Comparison of ENCODE assay signal across 8 mouse cellular contexts in genomic region chr9:107590058-107590772, GRCm38 (mm10). TPM values are rescaled to one million over a fixed set of nuclear protein-coding genes. Genes with fewer than 3 reads are reported as not detected.
DNase-seq lines count a peak whose midpoint lies in the region; ATAC-seq and TF ChIP-seq lines count a peak whose summit lies in the region.

No protein-coding gene starts in this region.

- TF ChIP-seq CTCF in gastrocnemius, adult 2 months (IDR thresholded peaks at IDR 0.05) = no peak

- peak overlapping the region; percentile 96 for H3K27ac ChIP-seq in gastrocnemius, adult 2 months
- peak overlapping the region; percentile 12; the same call in 1 of the 2 replicates for H3K27ac ChIP-seq in heart, embryonic 11.5 days (ENCODE audit: low read depth, low read length)
- peak overlapping the region; percentile 99 for H3K27ac ChIP-seq in liver, embryonic 13.5 days
- no peak overlapping the region for H3K27ac ChIP-seq in neural tube, embryonic 15.5 days (replicated peaks)
- H3K27ac ChIP-seq in hindbrain, embryonic 13.5 days = no peak overlapping the region

- WGBS in heart, embryonic 11.5 days (ENCODE audit: insufficient replicate concordance) = 80% methylated on average over 25 of the region's 25 CpGs
- 69% methylated on average over 25 of the region's 25 CpGs for WGBS in liver, embryonic 13.5 days (ENCODE audit: insufficient replicate concordance)
- WGBS in neural tube, embryonic 15.5 days = 93% methylated on average over 25 of the region's 25 CpGs
- 90% methylated on average over 25 of the region's 25 CpGs for WGBS in hindbrain, embryonic 13.5 days

- H3K9ac ChIP-seq in heart, embryonic 11.5 days (ENCODE audit: low read depth, low read length) = peak overlapping the region; percentile 3; the same call in 1 of the 2 replicates
- H3K9ac ChIP-seq in liver, embryonic 13.5 days = peak overlapping the region; percentile 89
- H3K9ac ChIP-seq in neural tube, embryonic 15.5 days (replicated peaks) = no peak overlapping the region
- H3K9ac ChIP-seq in hindbrain, embryonic 13.5 days = no peak overlapping the region

- no peaks in the 10 kb centered on the region for H3K27me3 ChIP-seq in heart, embryonic 11.5 days (ENCODE audit: control insufficient read depth, insufficient read depth, low read length)
- no peaks in the 10 kb centered on the region for H3K27me3 ChIP-seq in liver, embryonic 13.5 days
- H3K27me3 ChIP-seq in neural tube, embryonic 15.5 days (replicated peaks) = no peaks in the 10 kb centered on the region
- no peaks in the 10 kb centered on the region for H3K27me3 ChIP-seq in hindbrain, embryonic 13.5 days

- DNase-seq in gastrocnemius, adult 2 months = peak; percentile 87
- DNase-seq in gastrocnemius, postnatal 4 days (ENCODE audit: low spot score in 2 of 2) = no peak
- peak; percentile 67 for DNase-seq in liver, embryonic 13.5 days
- peak; percentile 60 to 76 for DNase-seq in spleen, postnatal 36 days (ENCODE audit: low spot score in 2 of 2)
- DNase-seq in right cerebral cortex, postnatal 25 days = no peak

- H3K4me3 ChIP-seq in gastrocnemius, adult 2 months = peak overlapping the region; percentile 55
- no peak overlapping the region for H3K4me3 ChIP-seq in heart, embryonic 11.5 days (ENCODE audit: low read depth, low read length)
- peak overlapping the region; percentile 80 for H3K4me3 ChIP-seq in liver, embryonic 13.5 days (replicated peaks)
- H3K4me3 ChIP-seq in neural tube, embryonic 15.5 days (replicated peaks) = no peak overlapping the region
- no peak overlapping the region for H3K4me3 ChIP-seq in hindbrain, embryonic 13.5 days

- no peaks in the 10 kb centered on the region for H3K9me3 ChIP-seq in heart, embryonic 11.5 days (replicated peaks; ENCODE audit: control insufficient read depth, low read length)
- H3K9me3 ChIP-seq in liver, embryonic 13.5 days (replicated peaks) = no peaks in the 10 kb centered on the region
- no peaks in the 10 kb centered on the region for H3K9me3 ChIP-seq in neural tube, embryonic 15.5 days (replicated peaks)
- no peaks in the 10 kb centered on the region for H3K9me3 ChIP-seq in hindbrain, embryonic 13.5 days

- H3K4me2 ChIP-seq in heart, embryonic 11.5 days = peak overlapping the region; percentile 91
- peak overlapping the region; percentile 85 for H3K4me2 ChIP-seq in liver, embryonic 13.5 days
- no peak overlapping the region for H3K4me2 ChIP-seq in neural tube, embryonic 15.5 days
- no peak overlapping the region for H3K4me2 ChIP-seq in hindbrain, embryonic 13.5 days

- no peak for ATAC-seq in heart, embryonic 11.5 days (replicated peaks; ENCODE audit: insufficient number of reproducible peaks, low FRiP score, low TSS enrichment)
- peak; percentile 20; the same call in 1 of the 2 replicates for ATAC-seq in liver, embryonic 13.5 days (ENCODE audit: low read depth)
- no peak for ATAC-seq in neural tube, embryonic 15.5 days (ENCODE audit: low FRiP score)
- ATAC-seq in hindbrain, embryonic 13.5 days (ENCODE audit: low FRiP score) = no peak

- intact Hi-C loops in gastrocnemius, adult 2 months (cut with DNase I) = no loop called here

- peaks cover 28% of the 10 kb centered on the region for H3K4me1 ChIP-seq in heart, embryonic 11.5 days (ENCODE audit: control insufficient read depth, insufficient read depth, low read length)
- H3K4me1 ChIP-seq in liver, embryonic 13.5 days (replicated peaks) = peaks cover 59% of the 10 kb centered on the region
- H3K4me1 ChIP-seq in neural tube, embryonic 15.5 days = peaks cover 18% of the 10 kb centered on the region
- peaks cover 21% of the 10 kb centered on the region for H3K4me1 ChIP-seq in hindbrain, embryonic 13.5 days (replicated peaks)

- peaks cover 33% of the 10 kb centered on the region for H3K36me3 ChIP-seq in heart, embryonic 11.5 days (ENCODE audit: control insufficient read depth, insufficient read depth, low read length)
- peaks cover 70% of the 10 kb centered on the region for H3K36me3 ChIP-seq in liver, embryonic 13.5 days
- H3K36me3 ChIP-seq in neural tube, embryonic 15.5 days = peaks cover 33% of the 10 kb centered on the region
- H3K36me3 ChIP-seq in hindbrain, embryonic 13.5 days = peaks cover 46% of the 10 kb centered on the region

RNA-seq across cellular contexts. Expression of gene Ifrd2, which starts 2.8 kb away (rescaled TPM):
- 10 to 100 TPM; 48.5 to 50.4 TPM for total RNA-seq in gastrocnemius, adult 2 months (2021)
- total RNA-seq in gastrocnemius, postnatal 4 days (2021) = 10 to 100 TPM; 31.8 to 35.2 TPM
- polyA plus RNA-seq in heart, embryonic 11.5 days (2014; fragmentation: Nextera tagmentation; extraction: Ambion mirVana) = 57.5 and 59.1 TPM in 2 replicates
- polyA plus RNA-seq in liver, embryonic 13.5 days (2015; fragmentation: Nextera tagmentation; extraction: Ambion mirVana) = 167 and 175 TPM in 2 replicates
- 14.4 and 25.2 TPM in 2 replicates for polyA plus RNA-seq in neural tube, embryonic 15.5 days (2015; fragmentation: Nextera tagmentation; extraction: Ambion mirVana)
- polyA plus RNA-seq in hindbrain, embryonic 13.5 days (2015; fragmentation: Nextera tagmentation; extraction: Ambion mirVana) = 11.8 and 14.1 TPM in 2 replicates

RNA-seq across cellular contexts. Expression of gene Hyal3, which starts 9.6 kb away (rescaled TPM):
- total RNA-seq in gastrocnemius, adult 2 months (2021) = under 1 TPM; 0.22 to 0.33 TPM
- total RNA-seq in gastrocnemius, postnatal 4 days (2021) = under 1 TPM; 0.66 to 0.78 TPM
- 0.14 and 0.33 TPM in 2 replicates for polyA plus RNA-seq in heart, embryonic 11.5 days (2014; fragmentation: Nextera tagmentation; extraction: Ambion mirVana)
- 0.82 and 1.2 TPM in 2 replicates for polyA plus RNA-seq in liver, embryonic 13.5 days (2015; fragmentation: Nextera tagmentation; extraction: Ambion mirVana)
- 2.0 and 2.2 TPM in 2 replicates for polyA plus RNA-seq in neural tube, embryonic 15.5 days (2015; fragmentation: Nextera tagmentation; extraction: Ambion mirVana)
- 1.3 and 1.6 TPM in 2 replicates for polyA plus RNA-seq in hindbrain, embryonic 13.5 days (2015; fragmentation: Nextera tagmentation; extraction: Ambion mirVana)

RNA-seq across cellular contexts. Expression of gene Naa80, which starts 11.5 kb away (rescaled TPM):
- total RNA-seq in gastrocnemius, adult 2 months (2021) = 10 to 100 TPM; 11.8 to 14.7 TPM
- total RNA-seq in gastrocnemius, postnatal 4 days (2021) = 10 to 100 TPM; 15.5 to 20.5 TPM
- 12.2 and 15.2 TPM in 2 replicates for polyA plus RNA-seq in heart, embryonic 11.5 days (2014; fragmentation: Nextera tagmentation; extraction: Ambion mirVana)
- polyA plus RNA-seq in liver, embryonic 13.5 days (2015; fragmentation: Nextera tagmentation; extraction: Ambion mirVana) = 10.5 and 12.2 TPM in 2 replicates
- 16.9 and 19.7 TPM in 2 replicates for polyA plus RNA-seq in neural tube, embryonic 15.5 days (2015; fragmentation: Nextera tagmentation; extraction: Ambion mirVana)
- 14.1 and 16.5 TPM in 2 replicates for polyA plus RNA-seq in hindbrain, embryonic 13.5 days (2015; fragmentation: Nextera tagmentation; extraction: Ambion mirVana)

RNA-seq across cellular contexts. Expression of gene Hyal1, which starts 13.5 kb away (rescaled TPM):
- 1 to 10 TPM; 1.6 to 2.4 TPM for total RNA-seq in gastrocnemius, adult 2 months (2021)
- 1 to 10 TPM; 4.6 to 4.8 TPM for total RNA-seq in gastrocnemius, postnatal 4 days (2021)
- polyA plus RNA-seq in heart, embryonic 11.5 days (2014; fragmentation: Nextera tagmentation; extraction: Ambion mirVana) = 3.4 and 3.5 TPM in 2 replicates
- 2.6 TPM in 2 replicates for polyA plus RNA-seq in liver, embryonic 13.5 days (2015; fragmentation: Nextera tagmentation; extraction: Ambion mirVana)
- 8.5 and 11.0 TPM in 2 replicates for polyA plus RNA-seq in neural tube, embryonic 15.5 days (2015; fragmentation: Nextera tagmentation; extraction: Ambion mirVana)
- 7.4 and 8.4 TPM in 2 replicates for polyA plus RNA-seq in hindbrain, embryonic 13.5 days (2015; fragmentation: Nextera tagmentation; extraction: Ambion mirVana)

RNA-seq across cellular contexts. Expression of gene Sema3b, which starts 18.8 kb away (rescaled TPM):
- 10 to 100 TPM; 11.2 to 17.9 TPM for total RNA-seq in gastrocnemius, adult 2 months (2021)
- total RNA-seq in gastrocnemius, postnatal 4 days (2021) = 10 to 100 TPM; 50.9 to 52.0 TPM
- 5.1 and 5.3 TPM in 2 replicates for polyA plus RNA-seq in heart, embryonic 11.5 days (2014; fragmentation: Nextera tagmentation; extraction: Ambion mirVana)
- 0.22 and 0.34 TPM in 2 replicates for polyA plus RNA-seq in liver, embryonic 13.5 days (2015; fragmentation: Nextera tagmentation; extraction: Ambion mirVana)
- 6.6 and 9.7 TPM in 2 replicates for polyA plus RNA-seq in neural tube, embryonic 15.5 days (2015; fragmentation: Nextera tagmentation; extraction: Ambion mirVana)
- 3.4 and 4.2 TPM in 2 replicates for polyA plus RNA-seq in hindbrain, embryonic 13.5 days (2015; fragmentation: Nextera tagmentation; extraction: Ambion mirVana)

Comparison
In these comparisons a context has a peak if more than half of its experiments do, and no peak if none do; other contexts are left out.
1. DNase-seq: peak in gastrocnemius, adult 2 months (single experiment), liver, embryonic 13.5 days (single experiment) and spleen, postnatal 36 days (2 of 2); none in gastrocnemius, postnatal 4 days (0 of 2) and right cerebral cortex, postnatal 25 days (single experiment).
2. H3K27ac ChIP-seq: peak in gastrocnemius, adult 2 months (single experiment), heart, embryonic 11.5 days (single experiment) and liver, embryonic 13.5 days (single experiment); none in neural tube, embryonic 15.5 days (single experiment) and hindbrain, embryonic 13.5 days (single experiment).
3. H3K4me3 ChIP-seq: peak in gastrocnemius, adult 2 months (single experiment) and liver, embryonic 13.5 days (single experiment); none in heart, embryonic 11.5 days (single experiment), neural tube, embryonic 15.5 days (single experiment) and hindbrain, embryonic 13.5 days (single experiment).
4. H3K4me2 ChIP-seq: peak in heart, embryonic 11.5 days (single experiment) and liver, embryonic 13.5 days (single experiment); none in neural tube, embryonic 15.5 days (single experiment) and hindbrain, embryonic 13.5 days (single experiment).
5. H3K9ac ChIP-seq: peak in heart, embryonic 11.5 days (single experiment) and liver, embryonic 13.5 days (single experiment); none in neural tube, embryonic 15.5 days (single experiment) and hindbrain, embryonic 13.5 days (single experiment).